Mouse (Mus musculus): ENCODE results near the gene Cpeb4.

Cpeb4 gene

GRCm38 (mm10) chr11:31896905-31897304 is 24.9 kb downstream of the Cpeb4 start:
- DNase-seq (ENCODE audit: low read depth in 2 of 2, low spot score in 2 of 2), result no peak

GRCm38 (mm10) chr11:31899166-31899565 is 27.2 kb downstream of the Cpeb4 start:
- no peak for DNase-seq (ENCODE audit: low read depth in 2 of 2, low spot score in 2 of 2)

- DNase-seq (ENCODE audit: low read depth in 2 of 2, low spot score in 2 of 2), result no peak
Observed at GRCm38 (mm10) chr11:31900736-31901135, 28.7 kb downstream of the Cpeb4 start.

- no peak for DNase-seq (ENCODE audit: low read depth in 2 of 2, low spot score in 2 of 2)
Observed at GRCm38 (mm10) chr11:31902251-31903001, 30.4 kb downstream of the Cpeb4 start.

GRCm38 (mm10) chr11:31906499-31906898 is 34.5 kb downstream of the Cpeb4 start:
- DNase-seq (ENCODE audit: low read depth in 2 of 2, low spot score in 2 of 2), result no peak

- no peak for DNase-seq (ENCODE audit: low read depth in 2 of 2, low spot score in 2 of 2)
Observed at GRCm38 (mm10) chr11:31907650-31908049, 35.6 kb downstream of the Cpeb4 start.

GRCm38 (mm10) chr11:31912958-31913357 is 40.9 kb downstream of the Cpeb4 start:
- DNase-seq (ENCODE audit: low read depth in 2 of 2, low spot score in 2 of 2), result no peak

- no peak for DNase-seq (ENCODE audit: low read depth in 2 of 2, low spot score in 2 of 2)
Observed at GRCm38 (mm10) chr11:31917769-31918168, 45.8 kb downstream of the Cpeb4 start.

GRCm38 (mm10) chr11:31930051-31930450 is 58.0 kb downstream of the Cpeb4 start:
- no peak for DNase-seq (ENCODE audit: low read depth in 2 of 2, low spot score in 2 of 2)

GRCm38 (mm10) chr11:31935652-31936051 is 63.6 kb downstream of the Cpeb4 start:
- DNase-seq (ENCODE audit: low read depth in 2 of 2, low spot score in 2 of 2), result no peak

- DNase-seq (ENCODE audit: low read depth in 2 of 2, low spot score in 2 of 2), result no peak
Observed at GRCm38 (mm10) chr11:31936910-31937525, 65.0 kb downstream of the Cpeb4 start.

- no peak for DNase-seq (ENCODE audit: low read depth in 2 of 2, low spot score in 2 of 2)
Observed at GRCm38 (mm10) chr11:31940898-31941639, 69.1 kb downstream of the Cpeb4 start.

GRCm38 (mm10) chr11:31941640-31942638 is 69.9 kb downstream of the Cpeb4 start:
- no peak for DNase-seq (ENCODE audit: low read depth in 2 of 2, low spot score in 2 of 2)

GRCm38 (mm10) chr11:31945471-31945870 is 73.5 kb downstream of the Cpeb4 start:
- DNase-seq (ENCODE audit: low read depth in 2 of 2, low spot score in 2 of 2), result no peak

GRCm38 (mm10) chr11:31948462-31949330 is 76.7 kb downstream of the Cpeb4 start:
- DNase-seq (ENCODE audit: low read depth in 2 of 2, low spot score in 2 of 2), result peak in 1 of 2 experiments; percentile 3

- peak; percentile 61 to 77 for DNase-seq (ENCODE audit: low read depth in 2 of 2, low spot score in 2 of 2)
Observed at GRCm38 (mm10) chr11:31949331-31949785, 77.3 kb downstream of the Cpeb4 start.

GRCm38 (mm10) chr11:31960071-31960470 is 88.1 kb downstream of the Cpeb4 start:
- no peak for DNase-seq (ENCODE audit: low read depth in 2 of 2, low spot score in 2 of 2)

GRCm38 (mm10) chr11:31963993-31964392 is 92.0 kb downstream of the Cpeb4 start:
- DNase-seq (ENCODE audit: low read depth in 2 of 2, low spot score in 2 of 2), result peak; percentile 13 to 27

GRCm38 (mm10) chr11:31965256-31966134 is 93.5 kb downstream of the Cpeb4 start, which contains the start of gene 4930524B15Rik:
TSS of gene 4930524B15Rik (plus strand) at chr11:31965592.
- no peak for DNase-seq (ENCODE audit: low read depth in 2 of 2, low spot score in 2 of 2)

All from CD8-positive naive resting alpha-beta T cell, adult 2 months (primary cell).